Mouse (Mus musculus): Measurements from ENCODE around the gene Lifr. TPM values are rescaled to one million over a fixed set of nuclear protein-coding genes. Genes with fewer than 3 reads are reported as not detected.

Gene Lifr
- 10 to 100 TPM; 27.4 to 28.0 TPM for total RNA-seq (2021)

DNA sequence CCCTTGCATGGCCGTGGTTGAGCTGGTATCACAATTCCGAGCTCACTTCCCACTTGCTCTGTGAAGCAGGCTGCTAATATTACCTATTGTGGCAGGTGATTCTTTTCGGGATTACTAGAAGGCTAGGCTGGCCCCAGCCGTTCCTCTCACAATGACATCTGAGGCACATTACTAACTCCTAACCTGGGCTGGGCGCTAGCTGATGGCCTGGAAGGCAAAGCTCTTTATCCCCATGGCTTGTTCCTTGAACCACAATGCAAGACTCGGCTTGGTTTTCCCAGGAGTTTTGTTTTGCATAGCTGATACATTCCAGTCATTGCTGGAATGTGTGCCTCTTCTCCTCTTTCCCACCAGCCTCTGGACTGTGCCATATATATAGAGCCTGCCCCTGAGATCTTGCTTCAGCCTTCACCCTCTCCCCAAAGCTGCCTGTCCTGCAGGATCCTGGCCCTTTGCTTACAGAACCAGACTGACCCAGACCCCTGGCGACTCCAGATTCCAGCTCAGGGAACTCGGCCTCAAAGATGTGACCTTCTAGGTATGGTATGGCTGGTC is at the start of gene Lifr:
Gene Lifr (plus strand): TSS at position 404 of the 555 bp plus-strand sequence.
- intact Hi-C loops (cut with DNase I): no loop called here
- DNase-seq: no peak

GRCm38 (mm10) chr15:7044081-7044749 is 46.2 kb upstream of the Lifr start:
- DNase-seq: no peak
- intact Hi-C loops (cut with DNase I): no loop called here

DNA sequence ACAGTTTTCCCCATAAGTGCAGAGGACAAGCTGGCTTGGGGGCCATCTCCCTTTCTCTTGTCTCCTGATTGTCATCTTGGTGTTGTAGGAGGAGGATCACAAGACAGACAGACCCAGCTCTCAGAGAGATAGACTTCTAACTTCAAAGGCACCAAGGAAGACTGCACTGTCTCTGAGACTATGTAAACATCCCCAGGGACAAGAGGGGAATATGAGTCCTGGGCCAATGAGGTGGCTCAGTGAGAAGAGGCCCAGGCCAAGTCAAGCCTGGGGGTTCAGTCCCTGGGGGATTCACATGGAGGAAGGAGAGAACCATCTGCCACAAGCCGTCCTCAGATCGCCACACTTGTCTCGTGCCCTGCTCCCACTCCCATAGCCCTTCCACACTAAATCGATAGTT is 45.4 kb upstream of the Lifr start:
- no peak for DNase-seq
- intact Hi-C loops (cut with DNase I): no loop called here

DNA sequence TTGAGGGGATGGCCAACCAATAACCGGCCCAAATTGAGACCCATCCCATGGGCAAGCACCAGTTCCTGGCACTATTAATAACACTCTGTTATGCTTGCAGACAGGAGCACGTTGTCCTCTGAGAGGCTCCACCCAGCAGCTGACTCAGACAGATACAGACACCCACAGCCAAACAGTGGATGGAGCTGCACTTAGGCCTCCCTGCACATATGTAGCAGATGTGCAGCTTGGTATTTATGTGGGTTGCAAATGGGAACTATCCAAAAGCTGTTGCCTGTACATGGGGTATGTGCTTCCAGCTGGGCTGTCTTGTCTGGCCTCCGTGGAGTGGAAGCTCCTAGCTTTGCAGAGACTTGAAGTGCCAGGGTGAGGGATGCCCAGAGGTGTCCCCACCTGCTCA is 42.5 kb upstream of the Lifr start:
- no peak for DNase-seq
- intact Hi-C loops (cut with DNase I): no loop called here

DNA sequence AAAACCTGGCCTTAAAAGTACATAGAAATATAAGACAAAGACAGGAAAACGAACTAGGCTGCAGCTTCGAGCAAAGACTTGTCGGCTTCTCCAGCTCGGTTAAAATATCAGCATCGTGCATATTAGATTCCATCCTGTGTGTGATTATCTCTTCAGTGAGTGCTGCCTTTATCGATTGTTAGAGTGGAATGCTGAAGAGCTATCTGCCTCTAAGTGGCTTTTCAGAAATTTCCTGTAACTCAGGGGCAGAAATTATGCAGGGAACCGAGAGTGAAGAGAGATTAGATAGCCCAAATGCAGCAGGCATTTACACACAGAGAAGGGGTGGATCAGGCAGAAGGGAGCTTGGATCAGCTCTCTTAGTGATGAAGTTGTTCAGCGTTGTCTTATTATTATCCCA is 41.5 kb upstream of the Lifr start:
- no peak for DNase-seq
- intact Hi-C loops (cut with DNase I): no loop called here

GRCm38 (mm10) chr15:7051666-7052065 is 38.7 kb upstream of the Lifr start:
- intact Hi-C loops (cut with DNase I): no loop called here
- DNase-seq: no peak

DNA sequence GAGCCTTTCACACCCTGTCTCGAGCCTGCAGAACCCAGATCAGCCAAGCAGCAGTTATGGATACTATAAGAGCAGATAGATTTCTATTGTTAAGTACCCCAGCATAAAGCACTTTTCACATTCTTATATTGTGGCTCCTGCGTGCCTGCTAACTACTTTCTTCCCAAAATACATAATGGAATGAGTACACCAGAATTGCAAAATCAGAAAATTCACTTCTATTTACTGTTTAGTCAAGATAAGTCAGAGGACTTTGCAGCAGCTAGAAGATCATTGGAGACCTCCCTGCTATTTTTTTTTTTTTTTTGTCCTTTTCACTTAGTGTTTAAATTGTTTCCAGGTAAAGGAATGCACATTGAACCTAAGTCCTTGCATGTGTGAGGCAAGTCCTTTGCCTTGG is 38.3 kb upstream of the Lifr start:
- DNase-seq: no peak
- intact Hi-C loops (cut with DNase I): no loop called here

GRCm38 (mm10) chr15:7056851-7057250 is 33.6 kb upstream of the Lifr start:
- intact Hi-C loops (cut with DNase I): no loop called here
- DNase-seq: no peak

- no peak for DNase-seq
- intact Hi-C loops (cut with DNase I): no loop called here
Measured at GRCm38 (mm10) chr15:7060522-7060921, 29.9 kb upstream of the Lifr start.

GRCm38 (mm10) chr15:7061995-7062697 is 28.3 kb upstream of the Lifr start:
- intact Hi-C loops (cut with DNase I): no loop called here
- peak; percentile 52 for DNase-seq

DNA sequence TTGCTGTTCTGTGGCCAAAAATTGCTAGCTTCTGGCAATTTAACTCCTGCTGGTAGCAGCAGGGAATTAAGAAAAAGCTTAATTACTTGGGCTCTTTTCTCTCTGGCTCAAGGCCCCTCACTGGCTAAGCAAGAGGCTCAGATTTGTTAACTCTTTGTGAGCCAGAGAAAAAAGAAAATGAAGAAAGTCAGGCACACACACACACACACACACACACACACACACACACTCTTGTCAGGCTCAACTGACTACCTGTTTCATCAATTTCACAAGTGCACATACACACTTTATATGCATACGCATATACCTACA is 27.8 kb upstream of the Lifr start:
- intact Hi-C loops (cut with DNase I): no loop called here
- DNase-seq: peak; percentile 54

DNA sequence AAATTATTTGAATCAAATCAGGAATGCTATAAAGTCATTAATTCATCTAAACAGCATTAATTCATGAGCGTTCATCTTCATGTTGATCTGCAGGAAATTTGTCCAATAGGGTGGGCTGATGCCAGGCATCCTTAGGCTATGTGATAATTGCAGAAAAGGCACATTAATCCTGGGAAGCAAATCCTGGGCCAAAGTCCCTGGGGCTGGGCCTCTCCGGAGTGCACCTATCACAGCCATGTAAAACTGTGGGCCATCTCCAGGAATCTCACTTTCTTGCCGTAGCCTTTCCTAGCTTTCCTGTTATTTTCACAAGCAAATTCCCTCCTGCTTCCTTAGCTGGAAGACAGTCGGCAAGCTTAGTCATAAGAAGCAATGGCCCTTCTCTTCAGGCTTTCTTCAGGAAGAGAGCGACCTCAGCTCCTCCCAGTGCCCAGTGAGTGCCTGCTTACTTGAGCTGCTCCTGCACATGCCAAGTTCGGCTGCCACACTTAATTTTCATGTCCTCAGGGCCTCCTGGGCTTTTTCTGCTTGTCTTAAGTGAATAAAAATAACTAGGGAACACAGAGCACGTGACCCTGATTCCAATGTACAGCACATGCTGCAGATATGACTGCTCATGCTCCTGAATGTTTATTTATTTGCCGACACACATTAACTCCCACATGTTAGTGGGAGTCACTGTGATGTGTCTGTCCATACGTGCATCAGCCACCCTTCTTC is 26.7 kb upstream of the Lifr start:
- DNase-seq: no peak
- intact Hi-C loops (cut with DNase I): no loop called here

- no peak for DNase-seq
- intact Hi-C loops (cut with DNase I): no loop called here
Measured at GRCm38 (mm10) chr15:7064992-7065523, 25.4 kb upstream of the Lifr start.

DNA sequence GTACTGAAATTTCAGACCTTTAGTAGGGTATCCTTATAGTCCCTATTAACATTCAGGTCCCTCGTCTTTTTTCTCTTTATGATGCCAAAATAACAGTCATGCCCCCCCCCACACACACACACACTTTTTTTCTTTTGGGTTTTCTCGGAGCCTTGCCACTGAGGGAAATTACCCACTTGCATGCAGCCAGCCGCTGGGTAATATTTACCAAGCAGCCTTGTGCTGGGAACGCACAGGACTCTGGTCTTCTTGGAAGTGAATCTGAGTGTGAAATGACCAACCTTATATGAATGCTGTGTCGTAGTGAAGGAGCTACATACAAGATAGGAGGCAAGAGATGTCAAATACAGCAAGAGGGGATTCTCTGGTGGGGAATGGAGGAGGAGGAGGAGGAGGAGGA is 24.8 kb upstream of the Lifr start:
- DNase-seq: no peak
- intact Hi-C loops (cut with DNase I): no loop called here

DNA sequence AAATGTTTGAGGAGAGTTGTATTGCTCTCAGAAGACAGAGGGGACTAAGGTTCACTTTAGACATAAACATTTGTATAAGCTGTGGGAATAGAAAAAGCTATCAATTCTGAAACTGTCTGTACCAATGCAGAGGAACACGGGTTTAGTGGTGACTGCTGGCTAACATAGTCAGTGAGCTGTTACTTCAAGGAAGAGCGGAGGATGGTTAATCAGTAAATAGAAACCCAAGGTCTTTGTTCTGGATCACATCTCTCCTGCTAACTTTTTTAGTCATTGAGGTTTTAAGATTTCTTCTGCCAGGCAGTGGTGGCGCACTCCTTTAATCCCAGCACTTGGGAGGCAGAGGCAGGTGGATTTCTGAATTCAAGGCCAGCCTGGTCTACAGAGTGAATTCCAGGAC is 23.7 kb upstream of the Lifr start:
- intact Hi-C loops (cut with DNase I): no loop called here
- no peak for DNase-seq

DNA sequence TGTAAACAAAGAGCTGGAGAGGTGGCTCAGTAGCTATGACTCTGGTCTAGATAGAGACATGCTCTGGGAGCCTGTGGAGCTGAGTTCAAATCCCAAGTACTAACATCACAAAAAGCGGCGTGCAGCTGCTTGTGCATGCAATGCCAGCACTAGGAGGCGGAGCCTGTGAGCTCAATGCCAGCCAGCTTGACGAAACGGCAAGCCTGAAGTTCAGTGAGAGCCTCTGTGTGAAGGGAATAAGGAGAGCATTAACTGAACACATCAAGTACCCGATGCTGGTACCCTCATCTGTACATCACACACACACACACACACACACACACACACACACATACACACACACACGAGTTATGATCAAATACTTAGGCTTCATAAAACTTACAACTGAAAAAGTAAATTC is 21.0 kb upstream of the Lifr start:
- peak; percentile 26 for DNase-seq

GRCm38 (mm10) chr15:7070199-7070794 is 20.1 kb upstream of the Lifr start:
- intact Hi-C loops (cut with DNase I): no loop called here
- DNase-seq: no peak

More for the DNA sequence above, 21.0 kb upstream of the Lifr start:
- intact Hi-C loops (cut with DNase I): no loop called here

DNA sequence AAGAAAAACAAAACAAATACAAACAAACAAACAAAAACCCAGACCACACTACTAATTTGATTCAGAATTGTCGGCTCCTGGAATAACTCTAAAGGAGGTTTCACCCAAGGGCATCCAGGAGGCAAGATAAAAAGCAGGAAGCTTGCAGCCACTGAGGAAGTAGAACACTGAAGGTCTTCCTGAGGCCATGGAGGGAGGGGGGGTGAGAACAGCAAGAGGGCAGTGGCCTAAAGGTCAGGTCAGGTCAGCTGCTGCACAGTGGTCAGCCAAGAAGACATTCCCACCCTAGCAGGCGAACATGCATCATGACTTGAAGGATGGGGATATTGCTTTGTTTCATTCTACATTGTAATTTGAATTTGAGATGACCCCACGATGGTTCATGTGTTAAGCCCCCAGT is 17.1 kb upstream of the Lifr start:
- intact Hi-C loops (cut with DNase I): no loop called here
- no peak for DNase-seq

DNA sequence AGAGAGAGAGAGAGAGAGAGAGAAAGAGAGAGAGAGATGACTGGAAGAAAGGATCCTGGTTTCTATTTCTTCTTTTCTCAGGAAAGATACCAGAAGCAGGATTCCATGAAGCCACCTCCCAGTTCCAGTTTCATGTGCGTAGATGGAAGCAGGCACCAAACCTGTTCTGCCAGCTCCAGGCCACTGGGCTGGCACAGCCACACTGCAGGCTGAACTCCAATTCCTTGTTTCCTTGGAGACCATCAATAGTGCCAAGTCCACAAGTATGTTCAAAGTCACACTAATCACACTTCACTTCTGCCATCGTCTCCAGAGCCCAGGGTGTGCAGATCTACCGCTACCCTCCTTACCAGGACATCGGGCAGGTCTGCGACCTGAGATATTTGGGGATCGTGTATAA is 15.2 kb upstream of the Lifr start:
- intact Hi-C loops (cut with DNase I): no loop called here
- peak; percentile 56 for DNase-seq

GRCm38 (mm10) chr15:7078356-7078755 is 12.1 kb upstream of the Lifr start:
- DNase-seq: no peak
- intact Hi-C loops (cut with DNase I): no loop called here

DNA sequence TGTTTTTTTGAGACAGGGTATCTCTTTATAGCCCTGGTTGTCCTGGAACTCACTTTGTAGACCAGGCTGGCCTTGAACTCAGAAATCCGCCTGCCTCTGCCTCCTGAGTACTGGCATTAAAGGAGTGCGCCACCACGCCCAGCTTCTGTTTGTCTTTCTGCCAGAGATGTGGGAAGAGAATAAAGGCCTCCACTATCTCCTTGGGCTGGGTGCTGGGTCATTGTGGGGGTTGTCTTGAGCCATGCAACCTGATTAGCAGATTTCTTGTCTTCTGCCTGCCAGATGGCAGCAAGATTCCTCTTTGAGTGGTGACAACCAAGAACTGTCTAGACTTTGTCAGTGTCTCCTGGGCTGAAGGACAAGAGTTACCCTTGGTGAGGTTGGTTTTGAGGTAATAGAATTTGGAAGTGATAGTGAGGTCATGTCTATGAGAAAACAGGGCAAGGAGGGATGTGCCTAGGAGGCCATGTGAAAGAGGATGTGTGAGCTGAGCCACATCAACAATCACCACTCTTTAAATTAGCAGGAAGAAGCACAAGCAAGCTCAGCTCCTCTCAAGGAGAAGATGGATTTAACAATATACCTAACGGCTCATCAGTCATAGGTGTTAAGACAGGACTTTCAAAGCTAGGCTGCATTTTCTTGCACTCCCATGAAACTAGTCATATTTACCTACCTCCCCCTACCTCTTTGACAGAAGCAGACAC is 10.6 kb upstream of the Lifr start:
- intact Hi-C loops (cut with DNase I): no loop called here
- no peak for DNase-seq

All from left cerebral cortex, postnatal 4 days (tissue).